Mouse (Mus musculus): ENCODE data around the gene Tmem179. TPM values are rescaled to one million over a fixed set of nuclear protein-coding genes. Genes with fewer than 3 reads are reported as not detected.

Tmem179 gene
- polyA plus RNA-seq, 1 experiment: not detected

- peaks cover 24% of the 10 kb centered on the region for H3K4me1 ChIP-seq
- H3K27me3 ChIP-seq (replicated peaks): peaks cover 86% of the 10 kb centered on the region
- H3K9me3 ChIP-seq: no peaks in the 10 kb centered on the region
- TF ChIP-seq GATA1 (IDR thresholded peaks at IDR 0.05; ENCODE audit: borderline replicate concordance, low read length) (no peak), FLI1 (IDR thresholded peaks at IDR 0.05; ENCODE audit: low read length) (no peak)
- H3K36me3 ChIP-seq (replicated peaks; ENCODE audit: low read length): no peaks in the 10 kb centered on the region
- no peak overlapping the region for H3K4me3 ChIP-seq (replicated peaks)
Observed at GRCm38 (mm10) chr12:112539466-112539965, 23.0 kb upstream of the Tmem179 start.

GRCm38 (mm10) chr12:112538356-112538755 lies 21.8 kb upstream of the Tmem179 start:
- Histone ChIP-seq H3K9me3 (no peaks in the 10 kb centered on the region), H3K36me3 (replicated peaks; ENCODE audit: low read length) (no peaks in the 10 kb centered on the region), H3K4me3 (replicated peaks) (no peak overlapping the region), H3K4me1 (peaks cover 24% of the 10 kb centered on the region), H3K27me3 (replicated peaks) (peaks cover 87% of the 10 kb centered on the region)
- no peak for TF ChIP-seq GATA1 (IDR thresholded peaks at IDR 0.05; ENCODE audit: borderline replicate concordance, low read length)
- no peak for TF ChIP-seq FLI1 (IDR thresholded peaks at IDR 0.05; ENCODE audit: low read length)

GRCm38 (mm10) chr12:112537233-112537632 lies 20.7 kb upstream of the Tmem179 start:
- Histone ChIP-seq H3K27me3 (replicated peaks) (peaks cover 90% of the 10 kb centered on the region), H3K4me1 (peaks cover 20% of the 10 kb centered on the region), H3K4me3 (replicated peaks) (no peak overlapping the region), H3K9me3 (no peaks in the 10 kb centered on the region), H3K36me3 (replicated peaks; ENCODE audit: low read length) (no peaks in the 10 kb centered on the region)
- no peak for TF ChIP-seq FLI1 (IDR thresholded peaks at IDR 0.05; ENCODE audit: low read length)

- TF ChIP-seq FLI1 (IDR thresholded peaks at IDR 0.05; ENCODE audit: low read length): no peak
- Histone ChIP-seq H3K4me1 (peaks cover 20% of the 10 kb centered on the region), H3K27me3 (replicated peaks) (peaks cover 88% of the 10 kb centered on the region)
Observed at GRCm38 (mm10) chr12:112533758-112534157, 17.2 kb upstream of the Tmem179 start.

GRCm38 (mm10) chr12:112518105-112518504 lies 1.6 kb upstream of the Tmem179 start:
- H3K9me3 ChIP-seq: no peaks in the 10 kb centered on the region
- peak overlapping the region; percentile 47 for H3K4me3 ChIP-seq (replicated peaks)
- peaks cover 64% of the 10 kb centered on the region for H3K4me1 ChIP-seq
- peaks cover 26% of the 10 kb centered on the region for H3K27me3 ChIP-seq (replicated peaks)
- peak; percentile 31; the same call in 1 of the 3 replicates for TF ChIP-seq GATA1 (IDR thresholded peaks at IDR 0.05; ENCODE audit: borderline replicate concordance, low read length)
- no peak for TF ChIP-seq FLI1 (IDR thresholded peaks at IDR 0.05; ENCODE audit: low read length)
- no peaks in the 10 kb centered on the region for H3K36me3 ChIP-seq (replicated peaks; ENCODE audit: low read length)

More at GRCm38 (mm10) chr12:112533758-112534157, 17.2 kb upstream of the Tmem179 start:
- Histone ChIP-seq H3K36me3 (replicated peaks; ENCODE audit: low read length) (no peaks in the 10 kb centered on the region), H3K9me3 (no peaks in the 10 kb centered on the region), H3K4me3 (replicated peaks) (no peak overlapping the region)

GRCm38 (mm10) chr12:112514897-112515296 lies 1.6 kb downstream of the Tmem179 start:
- Histone ChIP-seq H3K4me3 (replicated peaks) (no peak overlapping the region), H3K9me3 (no peaks in the 10 kb centered on the region), H3K4me1 (peaks cover 62% of the 10 kb centered on the region), H3K36me3 (replicated peaks; ENCODE audit: low read length) (no peaks in the 10 kb centered on the region), H3K27me3 (replicated peaks) (peaks cover 37% of the 10 kb centered on the region)
- TF ChIP-seq FLI1 (IDR thresholded peaks at IDR 0.05; ENCODE audit: low read length) (no peak), GATA1 (IDR thresholded peaks at IDR 0.05; ENCODE audit: borderline replicate concordance, low read length) (no peak)

GRCm38 (mm10) chr12:112510733-112511372 lies 5.7 kb downstream of the Tmem179 start:
- H3K9me3 ChIP-seq: no peaks in the 10 kb centered on the region
- peaks cover 26% of the 10 kb centered on the region for H3K4me1 ChIP-seq
- peaks cover 76% of the 10 kb centered on the region for H3K27me3 ChIP-seq (replicated peaks)
- no peaks in the 10 kb centered on the region for H3K36me3 ChIP-seq (replicated peaks; ENCODE audit: low read length)
- TF ChIP-seq FLI1 (IDR thresholded peaks at IDR 0.05; ENCODE audit: low read length) (no peak), GATA1 (IDR thresholded peaks at IDR 0.05; ENCODE audit: borderline replicate concordance, low read length) (no peak)
- peak overlapping the region; percentile 64 for H3K4me3 ChIP-seq (replicated peaks)

GRCm38 (mm10) chr12:112510365-112510732 lies 6.2 kb downstream of the Tmem179 start:
- peaks cover 26% of the 10 kb centered on the region for H3K4me1 ChIP-seq
- TF ChIP-seq GATA1 (IDR thresholded peaks at IDR 0.05; ENCODE audit: borderline replicate concordance, low read length) (no peak), FLI1 (IDR thresholded peaks at IDR 0.05; ENCODE audit: low read length) (no peak)
- H3K4me3 ChIP-seq (replicated peaks): no peak overlapping the region
- no peaks in the 10 kb centered on the region for H3K9me3 ChIP-seq
- peaks cover 81% of the 10 kb centered on the region for H3K27me3 ChIP-seq (replicated peaks)
- no peaks in the 10 kb centered on the region for H3K36me3 ChIP-seq (replicated peaks; ENCODE audit: low read length)

- Histone ChIP-seq H3K9me3 (peaks cover 8% of the 10 kb centered on the region), H3K4me3 (replicated peaks) (no peak overlapping the region), H3K36me3 (replicated peaks; ENCODE audit: low read length) (no peaks in the 10 kb centered on the region), H3K27me3 (replicated peaks) (peaks cover 94% of the 10 kb centered on the region), H3K4me1 (peaks cover 27% of the 10 kb centered on the region)
- TF ChIP-seq GATA1 (IDR thresholded peaks at IDR 0.05; ENCODE audit: borderline replicate concordance, low read length): no peak
- no peak for TF ChIP-seq FLI1 (IDR thresholded peaks at IDR 0.05; ENCODE audit: low read length)
Observed at GRCm38 (mm10) chr12:112507984-112508383, 8.6 kb downstream of the Tmem179 start.

GRCm38 (mm10) chr12:112507264-112507663 lies 9.3 kb downstream of the Tmem179 start:
- Histone ChIP-seq H3K27me3 (replicated peaks) (peaks cover 94% of the 10 kb centered on the region), H3K4me3 (replicated peaks) (no peak overlapping the region), H3K4me1 (peaks cover 35% of the 10 kb centered on the region), H3K36me3 (replicated peaks; ENCODE audit: low read length) (no peaks in the 10 kb centered on the region), H3K9me3 (peaks cover 8% of the 10 kb centered on the region)
- no peak for TF ChIP-seq GATA1 (IDR thresholded peaks at IDR 0.05; ENCODE audit: borderline replicate concordance, low read length)
- no peak for TF ChIP-seq FLI1 (IDR thresholded peaks at IDR 0.05; ENCODE audit: low read length)
